Mouse (Mus musculus): ENCODE data around the gene Meig1. TPM values are rescaled to one million over a fixed set of nuclear protein-coding genes. Genes with fewer than 3 reads are reported as not detected.

Gene Meig1
- polyA plus RNA-seq, 1 experiment from 2014 or later = not detected

GRCm38 (mm10) chr2:3424579-3424910 lies 2.1 kb upstream of the Meig1 start:
- peak overlapping the region; percentile 78 for H3K9ac ChIP-seq (ENCODE audit: low read depth, low read length)
- no peaks in the 10 kb centered on the region for H3K27me3 ChIP-seq (ENCODE audit: control insufficient read depth, insufficient read depth, low read length)
- H3K9me3 ChIP-seq (replicated peaks; ENCODE audit: control insufficient read depth, low read length) = no peaks in the 10 kb centered on the region
- H3K4me3 ChIP-seq (ENCODE audit: low read depth, low read length) = peak overlapping the region; percentile 77
- H3K36me3 ChIP-seq (ENCODE audit: control insufficient read depth, insufficient read depth, low read length) = no peaks in the 10 kb centered on the region
- no peak for ATAC-seq (replicated peaks; ENCODE audit: insufficient number of reproducible peaks, low FRiP score, low TSS enrichment)
- H3K4me2 ChIP-seq = peak overlapping the region; percentile 95
- 11% methylated on average over 10 of the region's 10 CpGs for WGBS (ENCODE audit: insufficient replicate concordance)
- H3K27ac ChIP-seq (ENCODE audit: low read depth, low read length) = no peak overlapping the region
- peaks cover 2% of the 10 kb centered on the region; the same call in 1 of the 2 replicates for H3K4me1 ChIP-seq (ENCODE audit: control insufficient read depth, insufficient read depth, low read length)

GRCm38 (mm10) chr2:3423841-3424578 lies 1.6 kb upstream of the Meig1 start, which contains the start of gene Dclre1c:
TSS of gene Dclre1c (plus strand) at chr2:3424131.
- Histone ChIP-seq H3K36me3 (ENCODE audit: control insufficient read depth, insufficient read depth, low read length) (no peaks in the 10 kb centered on the region), H3K4me2 (peak within 1 kb of the TSS; percentile 95), H3K9ac (ENCODE audit: low read depth, low read length) (peak within 1 kb of the TSS; percentile 78), H3K4me1 (ENCODE audit: control insufficient read depth, insufficient read depth, low read length) (peaks cover 2% of the 10 kb centered on the region; the same call in 1 of the 2 replicates), H3K9me3 (replicated peaks; ENCODE audit: control insufficient read depth, low read length) (no peaks in the 10 kb centered on the region), H3K4me3 (ENCODE audit: low read depth, low read length) (peak within 1 kb of the TSS; percentile 77), H3K27me3 (ENCODE audit: control insufficient read depth, insufficient read depth, low read length) (no peaks in the 10 kb centered on the region), H3K27ac (ENCODE audit: low read depth, low read length) (no peak within 1 kb of the TSS)
- ATAC-seq (replicated peaks; ENCODE audit: insufficient number of reproducible peaks, low FRiP score, low TSS enrichment) = peak; percentile 98
- 2% methylated on average over 29 of the region's 29 CpGs for WGBS (ENCODE audit: insufficient replicate concordance)

- no peak for ATAC-seq (replicated peaks; ENCODE audit: insufficient number of reproducible peaks, low FRiP score, low TSS enrichment)
- Histone ChIP-seq H3K27ac (ENCODE audit: low read depth, low read length) (no peak overlapping the region), H3K4me1 (ENCODE audit: control insufficient read depth, insufficient read depth, low read length) (peaks cover 2% of the 10 kb centered on the region; the same call in 1 of the 2 replicates), H3K27me3 (ENCODE audit: control insufficient read depth, insufficient read depth, low read length) (peaks cover 8% of the 10 kb centered on the region), H3K9me3 (replicated peaks; ENCODE audit: control insufficient read depth, low read length) (no peaks in the 10 kb centered on the region), H3K4me3 (ENCODE audit: low read depth, low read length) (no peak overlapping the region), H3K9ac (ENCODE audit: low read depth, low read length) (no peak overlapping the region), H3K4me2 (no peak overlapping the region), H3K36me3 (ENCODE audit: control insufficient read depth, insufficient read depth, low read length) (no peaks in the 10 kb centered on the region)
- WGBS (ENCODE audit: insufficient replicate concordance) = 69% methylated on average over 4 of the region's 4 CpGs
Measured at GRCm38 (mm10) chr2:3420157-3420556, 2.3 kb downstream of the Meig1 start.

- Histone ChIP-seq H3K9ac (ENCODE audit: low read depth, low read length) (peak overlapping the region; percentile 52; the same call in 1 of the 2 replicates), H3K9me3 (replicated peaks; ENCODE audit: control insufficient read depth, low read length) (no peaks in the 10 kb centered on the region), H3K4me1 (ENCODE audit: control insufficient read depth, insufficient read depth, low read length) (peaks cover 2% of the 10 kb centered on the region; the same call in 1 of the 2 replicates), H3K4me2 (peak overlapping the region; percentile 87), H3K4me3 (ENCODE audit: low read depth, low read length) (peak overlapping the region; percentile 54), H3K36me3 (ENCODE audit: control insufficient read depth, insufficient read depth, low read length) (no peaks in the 10 kb centered on the region), H3K27ac (ENCODE audit: low read depth, low read length) (no peak overlapping the region), H3K27me3 (ENCODE audit: control insufficient read depth, insufficient read depth, low read length) (peaks cover 8% of the 10 kb centered on the region)
- 2% methylated on average over 38 of the region's 38 CpGs for WGBS (ENCODE audit: insufficient replicate concordance)
- peak; percentile 96 for ATAC-seq (replicated peaks; ENCODE audit: insufficient number of reproducible peaks, low FRiP score, low TSS enrichment)
Measured at GRCm38 (mm10) chr2:3418883-3419431, 3.5 kb downstream of the Meig1 start.

- Histone ChIP-seq H3K9me3 (replicated peaks; ENCODE audit: control insufficient read depth, low read length) (no peaks in the 10 kb centered on the region), H3K4me1 (ENCODE audit: control insufficient read depth, insufficient read depth, low read length) (peaks cover 2% of the 10 kb centered on the region; the same call in 1 of the 2 replicates), H3K27ac (ENCODE audit: low read depth, low read length) (no peak overlapping the region), H3K9ac (ENCODE audit: low read depth, low read length) (no peak overlapping the region), H3K27me3 (ENCODE audit: control insufficient read depth, insufficient read depth, low read length) (peaks cover 8% of the 10 kb centered on the region), H3K36me3 (ENCODE audit: control insufficient read depth, insufficient read depth, low read length) (no peaks in the 10 kb centered on the region), H3K4me3 (ENCODE audit: low read depth, low read length) (no peak overlapping the region), H3K4me2 (no peak overlapping the region)
- ATAC-seq (replicated peaks; ENCODE audit: insufficient number of reproducible peaks, low FRiP score, low TSS enrichment) = no peak
- WGBS (ENCODE audit: insufficient replicate concordance) = 61% methylated on average over 1 of the region's 1 CpGs
Measured at GRCm38 (mm10) chr2:3415676-3416075, 6.8 kb downstream of the Meig1 start.

- Histone ChIP-seq H3K4me2 (no peak overlapping the region), H3K4me3 (ENCODE audit: low read depth, low read length) (no peak overlapping the region), H3K36me3 (ENCODE audit: control insufficient read depth, insufficient read depth, low read length) (no peaks in the 10 kb centered on the region), H3K27ac (ENCODE audit: low read depth, low read length) (no peak overlapping the region), H3K9ac (ENCODE audit: low read depth, low read length) (no peak overlapping the region), H3K27me3 (ENCODE audit: control insufficient read depth, insufficient read depth, low read length) (peaks cover 8% of the 10 kb centered on the region), H3K9me3 (replicated peaks; ENCODE audit: control insufficient read depth, low read length) (no peaks in the 10 kb centered on the region), H3K4me1 (ENCODE audit: control insufficient read depth, insufficient read depth, low read length) (no peaks in the 10 kb centered on the region; the same call in 1 of the 2 replicates)
- no peak for ATAC-seq (replicated peaks; ENCODE audit: insufficient number of reproducible peaks, low FRiP score, low TSS enrichment)
- WGBS (ENCODE audit: insufficient replicate concordance) = 33% methylated on average over 4 of the region's 4 CpGs
Measured at GRCm38 (mm10) chr2:3414241-3414640, 8.2 kb downstream of the Meig1 start.

- Histone ChIP-seq H3K27me3 (ENCODE audit: control insufficient read depth, insufficient read depth, low read length) (no peaks in the 10 kb centered on the region), H3K4me2 (no peak overlapping the region), H3K9me3 (replicated peaks; ENCODE audit: control insufficient read depth, low read length) (no peaks in the 10 kb centered on the region), H3K9ac (ENCODE audit: low read depth, low read length) (no peak overlapping the region), H3K4me1 (ENCODE audit: control insufficient read depth, insufficient read depth, low read length) (no peaks in the 10 kb centered on the region), H3K27ac (ENCODE audit: low read depth, low read length) (no peak overlapping the region), H3K4me3 (ENCODE audit: low read depth, low read length) (no peak overlapping the region), H3K36me3 (ENCODE audit: control insufficient read depth, insufficient read depth, low read length) (no peaks in the 10 kb centered on the region)
- ATAC-seq (replicated peaks; ENCODE audit: insufficient number of reproducible peaks, low FRiP score, low TSS enrichment) = no peak
- WGBS (ENCODE audit: insufficient replicate concordance) = 73% methylated on average over 7 of the region's 7 CpGs
Measured at GRCm38 (mm10) chr2:3407756-3408155, 14.7 kb downstream of the Meig1 start.

- Histone ChIP-seq H3K27ac (ENCODE audit: low read depth, low read length) (no peak overlapping the region), H3K36me3 (ENCODE audit: control insufficient read depth, insufficient read depth, low read length) (no peaks in the 10 kb centered on the region), H3K4me2 (no peak overlapping the region), H3K4me3 (ENCODE audit: low read depth, low read length) (no peak overlapping the region), H3K9ac (ENCODE audit: low read depth, low read length) (no peak overlapping the region), H3K4me1 (ENCODE audit: control insufficient read depth, insufficient read depth, low read length) (no peaks in the 10 kb centered on the region), H3K9me3 (replicated peaks; ENCODE audit: control insufficient read depth, low read length) (no peaks in the 10 kb centered on the region), H3K27me3 (ENCODE audit: control insufficient read depth, insufficient read depth, low read length) (no peaks in the 10 kb centered on the region)
- no peak for ATAC-seq (replicated peaks; ENCODE audit: insufficient number of reproducible peaks, low FRiP score, low TSS enrichment)
- 73% methylated on average over 4 of the region's 4 CpGs for WGBS (ENCODE audit: insufficient replicate concordance)
Measured at GRCm38 (mm10) chr2:3405981-3406380, 16.5 kb downstream of the Meig1 start.
